Mouse (Mus musculus) myocyte (in vitro differentiated cells): ENCODE results near the gene Slc30a9. TPM values are rescaled to one million over a fixed set of nuclear protein-coding genes. Genes with fewer than 3 reads are reported as not detected.

Experiments used
- H3K27me3 ChIP-seq: one replicate; pipeline ENCODE4 v1.6.1; 2011; ENCODE audit not compliant: control insufficient read depth, insufficient read depth, insufficient read length
- H3K36me3 ChIP-seq: one replicate; pipeline ENCODE4 v1.6.1; 2011; ENCODE audit not compliant: control insufficient read depth, insufficient read depth
- H3K4me2 ChIP-seq: one replicate; pipeline ENCODE4 v1.6.1; 2011; ENCODE audit warnings: low read depth, control low read depth
- H3K4me3 ChIP-seq: one replicate; pipeline ENCODE4 v1.5.1; 2011; ENCODE audit warnings: mild to moderate bottlenecking, control low read depth, moderate library complexity
- H3K79me2 ChIP-seq: one replicate; pipeline ENCODE4 v1.6.1; 2011; ENCODE audit not compliant: control insufficient read depth, insufficient read depth
- H3ac ChIP-seq: one replicate; pipeline ENCODE4 v1.6.1; 2011; ENCODE audit not compliant: control insufficient read depth, insufficient read length
- CEBPB ChIP-seq: IDR thresholded peaks from 2 replicates; pipeline ENCODE4 v1.6.1; 2011; ENCODE audit warnings: mild to moderate bottlenecking, moderate library complexity; ENCODE audit not compliant: poor library complexity, insufficient read depth, severe bottlenecking
- E2F4 ChIP-seq: IDR thresholded peaks from one replicate; pipeline ENCODE4 v1.6.1; 2011; ENCODE audit warnings: mild to moderate bottlenecking, control low read depth, moderate library complexity; ENCODE audit not compliant: insufficient read depth
- MAX ChIP-seq: IDR thresholded peaks from one replicate; pipeline ENCODE4 v1.6.1; 2011; ENCODE audit warnings: low read depth, mild to moderate bottlenecking, control low read depth
- MYOD1 ChIP-seq, 3 experiments: IDR thresholded peaks; one replicate each; pipeline ENCODE4 v1.6.1; 2011; ENCODE audit warnings: control low read depth in 2 of 3, low read depth in 2 of 3, mild to moderate bottlenecking in 2 of 3, moderate library complexity in 1 of 3; ENCODE audit not compliant: insufficient read length in 2 of 3, control insufficient read depth in 1 of 3
- MYOG ChIP-seq, 3 experiments: IDR thresholded peaks; one replicate each; pipeline ENCODE4 v1.6.1; 2011; ENCODE audit warnings: control low read depth in 2 of 3, low read depth in 2 of 3, mild to moderate bottlenecking in 2 of 3; ENCODE audit not compliant: insufficient read length in 2 of 3, control insufficient read depth in 1 of 3, insufficient read depth in 1 of 3
- POLR2A ChIP-seq: IDR thresholded peaks from one replicate; pipeline ENCODE4 v1.6.1; 2011; ENCODE audit warnings: low read depth, mild to moderate bottlenecking, control low read depth, moderate library complexity; ENCODE audit not compliant: insufficient read length
- POLR2AphosphoS2 ChIP-seq: IDR thresholded peaks from one replicate; pipeline ENCODE4 v1.6.1; 2011; ENCODE audit warnings: low read depth, control low read depth; ENCODE audit not compliant: insufficient read length
- REST ChIP-seq: IDR thresholded peaks from one replicate; pipeline ENCODE4 v1.6.1; 2011; ENCODE audit warnings: mild to moderate bottlenecking, control low read depth, moderate library complexity; ENCODE audit not compliant: insufficient read depth, insufficient read length
- SRF ChIP-seq: IDR thresholded peaks from one replicate; pipeline ENCODE4 v1.6.1; 2011; ENCODE audit warnings: low read depth; ENCODE audit not compliant: control insufficient read depth, insufficient read length
- TCF12 ChIP-seq: IDR thresholded peaks from one replicate; pipeline ENCODE4 v1.6.1; 2011; ENCODE audit warnings: mild to moderate bottlenecking, control low read depth; ENCODE audit not compliant: poor library complexity, insufficient read depth, severe bottlenecking
- TCF3 ChIP-seq: IDR thresholded peaks from one replicate; pipeline ENCODE4 v1.6.1; 2011; ENCODE audit warnings: low read depth, control low read depth; ENCODE audit not compliant: insufficient read length
- USF1 ChIP-seq: IDR thresholded peaks from one replicate; pipeline ENCODE4 v1.6.1; 2011; ENCODE audit warnings: low read depth, mild to moderate bottlenecking, control low read depth, moderate library complexity
- polyA plus RNA-seq: library from polyadenylated mRNA; unstranded; fragments of >200 nt; fragmentation: generic; extraction: Trizol; gene quantifications from one replicate; pipeline ENCODE4 v1.2.1, GENCODE M21; 2012; ENCODE audit warnings: missing spikeins

Gene Slc30a9
- polyA plus RNA-seq: 22.7 TPM

- Histone ChIP-seq H3K4me2 (peak within 1 kb of the TSS; percentile 94), H3K4me3 (peak within 1 kb of the TSS; percentile 70), H3ac (peak within 1 kb of the TSS; percentile 55), H3K36me3 (no peaks in the 10 kb centered on the region), H3K27me3 (no peaks in the 10 kb centered on the region), H3K79me2 (peaks cover 38% of the 10 kb centered on the region)
- TF ChIP-seq MYOD1 (IDR thresholded peaks at IDR 0.05; ENCODE audit: control insufficient read depth in 1 of 3, insufficient read length in 2 of 3, low read depth in 2 of 3) (peak in 1 of 3 experiments; percentile 21), E2F4 (no peak), MYOG (IDR thresholded peaks at IDR 0.05; ENCODE audit: control insufficient read depth in 1 of 3, insufficient read depth in 1 of 3, insufficient read length in 2 of 3, low read depth in 2 of 3) (peak in 1 of 3 experiments; percentile 7), POLR2A (peak; percentile 94), POLR2AphosphoS2 (peak; percentile 98)
Measured at GRCm38 (mm10) chr5:67306698-67307521, at the start of gene Slc30a9. Gene Slc30a9 (plus strand): TSS chr5:67306955.

- Histone ChIP-seq H3K4me2 (no peak overlapping the region), H3K4me3 (no peak overlapping the region), H3K36me3 (peaks cover 3% of the 10 kb centered on the region), H3ac (no peak overlapping the region), H3K79me2 (peaks cover 19% of the 10 kb centered on the region), H3K27me3 (peaks cover 4% of the 10 kb centered on the region)
- TF ChIP-seq SRF (no peak), USF1 (no peak), POLR2A (no peak), POLR2AphosphoS2 (no peak), MYOD1 (IDR thresholded peaks at IDR 0.05; ENCODE audit: control insufficient read depth in 1 of 3, insufficient read length in 2 of 3, low read depth in 2 of 3) (no peak), E2F4 (no peak), REST (no peak), TCF12 (no peak), MAX (no peak), TCF3 (no peak), CEBPB (no peak), MYOG (IDR thresholded peaks at IDR 0.05; ENCODE audit: control insufficient read depth in 1 of 3, insufficient read depth in 1 of 3, insufficient read length in 2 of 3, low read depth in 2 of 3) (no peak)
Measured at GRCm38 (mm10) chr5:67258473-67258872, 48.3 kb upstream of the Slc30a9 start.

DNA sequence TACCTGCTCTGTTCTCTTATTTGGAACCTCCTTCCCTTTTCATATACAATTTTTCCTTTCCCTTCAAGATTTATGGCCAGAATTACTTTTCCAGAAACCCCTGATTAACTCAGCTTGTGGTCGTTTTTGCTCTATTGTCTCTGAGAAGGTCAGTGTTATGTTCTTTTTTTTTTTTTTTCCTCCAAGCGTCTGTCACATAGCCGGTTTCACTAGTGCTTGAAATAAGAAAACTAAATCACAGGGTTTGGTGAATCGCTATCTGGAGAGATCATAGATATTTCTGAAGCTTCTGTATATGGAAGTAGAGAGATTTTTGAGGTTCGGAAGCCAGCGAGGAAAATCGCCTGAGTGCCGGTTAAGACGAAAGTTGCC, 46.6 kb upstream of the Slc30a9 start:
- no peak for TF ChIP-seq SRF
- TF ChIP-seq REST: no peak
- TF ChIP-seq MYOD1 (IDR thresholded peaks at IDR 0.05; ENCODE audit: control insufficient read depth in 1 of 3, insufficient read length in 2 of 3, low read depth in 2 of 3): no peak
- TF ChIP-seq E2F4: no peak
- no peak for TF ChIP-seq USF1
- TF ChIP-seq POLR2AphosphoS2: no peak
- no peak for TF ChIP-seq CEBPB
- no peak for TF ChIP-seq MYOG (IDR thresholded peaks at IDR 0.05; ENCODE audit: control insufficient read depth in 1 of 3, insufficient read depth in 1 of 3, insufficient read length in 2 of 3, low read depth in 2 of 3)
- TF ChIP-seq POLR2A: no peak
- no peak for TF ChIP-seq TCF12
- no peak for TF ChIP-seq TCF3
- TF ChIP-seq MAX: no peak
- peak overlapping the region; percentile 83 for H3K4me3 ChIP-seq

GRCm38 (mm10) chr5:67260531-67261371, 46.0 kb upstream of the Slc30a9 start, which contains the start of gene Tmem33:
Gene Tmem33 (plus strand): TSS chr5:67260565.
- Histone ChIP-seq H3K4me3 (peak within 1 kb of the TSS; percentile 83), H3ac (peak within 1 kb of the TSS; percentile 58), H3K27me3 (peaks cover 1% of the 10 kb centered on the region), H3K36me3 (peaks cover 22% of the 10 kb centered on the region), H3K4me2 (peak within 1 kb of the TSS; percentile 70), H3K79me2 (peaks cover 19% of the 10 kb centered on the region)
- TF ChIP-seq CEBPB: peak; percentile 62; the same call in 1 of the 2 replicates
- TF ChIP-seq TCF3: no peak
- peak; percentile 57 for TF ChIP-seq SRF
- peak in 1 of 3 experiments; percentile 9 for TF ChIP-seq MYOG (IDR thresholded peaks at IDR 0.05; ENCODE audit: control insufficient read depth in 1 of 3, insufficient read depth in 1 of 3, insufficient read length in 2 of 3, low read depth in 2 of 3)
- TF ChIP-seq POLR2A: peak; percentile 8
- no peak for TF ChIP-seq MYOD1 (IDR thresholded peaks at IDR 0.05; ENCODE audit: control insufficient read depth in 1 of 3, insufficient read length in 2 of 3, low read depth in 2 of 3)
- peak; percentile 89 for TF ChIP-seq USF1
- TF ChIP-seq POLR2AphosphoS2: no peak
- TF ChIP-seq MAX: no peak
- TF ChIP-seq REST: no peak

More for the DNA sequence above, 46.6 kb upstream of the Slc30a9 start:
- H3K27me3 ChIP-seq: peaks cover 4% of the 10 kb centered on the region
- peaks cover 19% of the 10 kb centered on the region for H3K79me2 ChIP-seq
- peaks cover 18% of the 10 kb centered on the region for H3K36me3 ChIP-seq
- peak overlapping the region; percentile 58 for H3ac ChIP-seq
- H3K4me2 ChIP-seq: peak overlapping the region; percentile 69
